Mouse (Mus musculus) G1E (cell line): Measurements from ENCODE around the gene Tsen54.

Experiments
- CTCF ChIP-seq: IDR thresholded peaks from 2 replicates; pipeline ENCODE4 v1.5.1; 2012; ENCODE audit warnings: low read depth, low read length, inconsistent platforms, mixed read lengths
- GATA1 ChIP-seq: IDR thresholded peaks from 2 replicates; pipeline ENCODE4 v1.6.1; 2012; ENCODE audit warnings: borderline replicate concordance, low read length, inconsistent platforms, mixed read lengths
- POLR2AphosphoS5 ChIP-seq: IDR thresholded peaks from 2 replicates; pipeline ENCODE4 v1.6.1; 2012; ENCODE audit warnings: low read depth, low read length, inconsistent platforms; ENCODE audit not compliant: insufficient replicate concordance
- TAL1 ChIP-seq: conservative IDR thresholded peaks from 2 replicates; pipeline ENCODE4 v1.6.1; 2012; ENCODE audit warnings: low read depth, low read length, inconsistent platforms, mixed read lengths

GRCm38 (mm10) chr11:115805005-115805404, 9.5 kb upstream of the Tsen54 start:
- no peak for TF ChIP-seq CTCF
- TF ChIP-seq TAL1: no peak
- no peak for TF ChIP-seq POLR2AphosphoS5
- no peak for TF ChIP-seq GATA1
